Comparison of ENCODE assay signal across 16 mouse cellular contexts in genomic region chr2:125291101-125291500, GRCm38 (mm10). TPM values are rescaled to one million over a fixed set of nuclear protein-coding genes. Genes with fewer than 3 reads are reported as not detected.
DNase-seq lines count a peak whose midpoint lies in the region.
"Had no signal": no experiment of that assay in that cellular context is flagged by ENCODE, and none has a peak within 500 bp of the region (broad histone marks: within the 10 kb centered on the region; RNA-seq: fewer than 3 reads in every experiment).

No protein-coding gene starts in this region.

- intact Hi-C loops in heart, postnatal 14 days (cut with DNase I) = no loop called here
- intact Hi-C loops in heart, postnatal 25 days (cut with DNase I) = no loop called here

- DNase-seq in adrenal gland, postnatal 25 days = peak; percentile 15
- no peak for DNase-seq in adrenal gland, adult 8-10 months
- peak; percentile 40 to 50 for DNase-seq in heart, postnatal 14 days
- DNase-seq in heart, postnatal 25 days (ENCODE audit: low spot score) = no peak
- DNase-seq in lung, postnatal 14 days = peak; percentile 50
- DNase-seq in lung, adult 18-20 months = no peak
- peak; percentile 27 to 30 for DNase-seq in adrenal gland, postnatal 36 days
- DNase-seq in layer of hippocampus, postnatal 14 days (ENCODE audit: low spot score in 2 of 2) = no peak
- DNase-seq: B cell, adult 2 months; cerebellum, adult 9-10 months; kidney, adult 11 months; kidney, postnatal 36 days; right cerebral cortex, adult 18-20 months; right cerebral cortex, postnatal 4 days; thymus, adult 2 months; thymus, postnatal 4 days had no signal

RNA-seq across cellular contexts. Expression of gene Dut, which starts 44.1 kb away (rescaled TPM):
- 24.5 and 33.5 TPM in 2 replicates for total RNA-seq in adrenal gland, postnatal 25 days (2021)
- total RNA-seq in adrenal gland, adult 8-10 months (2022) = 10 to 100 TPM; 20.1 to 27.2 (median 24.6) TPM
- total RNA-seq in heart, postnatal 14 days (2021) = 10 to 100 TPM; 25.6 to 36.6 TPM
- 10 to 100 TPM; 28.7 to 29.8 TPM for total RNA-seq in heart, postnatal 25 days (2021)
- 10 to 100 TPM; 18.8 to 31.6 TPM for total RNA-seq in adrenal gland, postnatal 36 days (2021)
- 10 to 100 TPM; 31.4 to 32.6 TPM for total RNA-seq in layer of hippocampus, postnatal 14 days (2021)

Comparison
In these comparisons a context has a peak if more than half of its experiments do, and no peak if none do; other contexts are left out.
1. DNase-seq: peak in adrenal gland, postnatal 25 days (single experiment), heart, postnatal 14 days (2 of 2), lung, postnatal 14 days (single experiment) and adrenal gland, postnatal 36 days (2 of 2); none in adrenal gland, adult 8-10 months (single experiment), heart, postnatal 25 days (single experiment), lung, adult 18-20 months (0 of 2) and layer of hippocampus, postnatal 14 days (0 of 2).